Mouse (Mus musculus) mouse embryonic stem cell (cell line): Measurements from ENCODE around the gene Pwwp2a.

ENCODE experiments used
- in situ Hi-C, 2 experiments: fragments of 300-500 bp; cut with MboI; formaldehyde crosslinking; loops; 1 replicate in 1 of 2; 3 replicates in 1 of 2; pipeline ENCODE4 v1.14.3; 2019 to 2020; ENCODE audit warnings: low sequenced_read_pairs in 2 of 2, low pct_unique_long_range_greater_than_20kb in 1 of 2, mixed read lengths in 1 of 2; ENCODE audit not compliant: unreplicated experiment in 1 of 2

Gene Pwwp2a

GRCm38 (mm10) chr11:43705751-43706150 lies 24.0 kb downstream of the Pwwp2a start:
- in situ Hi-C loops, result no loop called here

- in situ Hi-C loops, result no loop called here
Observed at GRCm38 (mm10) chr11:43708409-43708808, 26.6 kb downstream of the Pwwp2a start.

- in situ Hi-C loops, result no loop called here
Observed at GRCm38 (mm10) chr11:43712178-43712577, 30.4 kb downstream of the Pwwp2a start.

GRCm38 (mm10) chr11:43723411-43723810 lies 41.6 kb downstream of the Pwwp2a start:
- in situ Hi-C loops, result no loop called here

GRCm38 (mm10) chr11:43727796-43728195 lies 46.0 kb downstream of the Pwwp2a start:
- in situ Hi-C loops, result no loop called here

GRCm38 (mm10) chr11:43728737-43729301 lies 47.0 kb downstream of the Pwwp2a start:
- in situ Hi-C loops, result no loop called here

GRCm38 (mm10) chr11:43747233-43748226 lies 65.7 kb downstream of the Pwwp2a start, which contains the start of gene Ttc1:
Gene Ttc1 (minus strand): TSS chr11:43748008.
- in situ Hi-C loops, result no loop called here

- in situ Hi-C loops, result loop anchor here (10.0 to 25.0 kb wide), 3 partner anchors 239 to 711 kb away; partner anchors contain the start of gene Ublcp1 (in 1 of the 2)
Observed at GRCm38 (mm10) chr11:43751542-43751941, 69.7 kb downstream of the Pwwp2a start.

- in situ Hi-C loops, result loop anchor here (10.0 to 25.0 kb wide), 3 partner anchors 242 to 708 kb away; partner anchors contain the start of gene Ublcp1 (in 1 of the 2)
Observed at GRCm38 (mm10) chr11:43754568-43754967, 72.8 kb downstream of the Pwwp2a start.

- in situ Hi-C loops, result loop anchor here (10.0 to 25.0 kb wide), 3 partner anchors 243 to 707 kb away; partner anchors contain the start of gene Ublcp1 (in 1 of the 2)
Observed at GRCm38 (mm10) chr11:43755411-43755810, 73.6 kb downstream of the Pwwp2a start.

- in situ Hi-C loops, result loop anchor here (10.0 to 25.0 kb wide), 3 partner anchors 246 to 704 kb away; partner anchors contain the start of gene Ublcp1 (in 1 of the 2)
Observed at GRCm38 (mm10) chr11:43758436-43758835, 76.6 kb downstream of the Pwwp2a start.

- in situ Hi-C loops, result loop anchor here (25.0 kb wide), 2 partner anchors 255 to 695 kb away; partner anchors contain the start of gene Ublcp1 (in 1 of the 2)
Observed at GRCm38 (mm10) chr11:43766922-43767648, 85.3 kb downstream of the Pwwp2a start.

- in situ Hi-C loops, result loop anchor here (25.0 kb wide), 2 partner anchors 255 to 695 kb away; partner anchors contain the start of gene Ublcp1 (in 1 of the 2)
Observed at GRCm38 (mm10) chr11:43767749-43768148, 86.0 kb downstream of the Pwwp2a start.

- in situ Hi-C loops, result loop anchor here (25.0 kb wide), 2 partner anchors 258 to 692 kb away; partner anchors contain the start of gene Ublcp1 (in 1 of the 2)
Observed at GRCm38 (mm10) chr11:43770110-43770509, 88.3 kb downstream of the Pwwp2a start.
